Mouse (Mus musculus) layer of hippocampus, adult 18-20 months (tissue): ENCODE measurements at regions not wholly inside any gene's neighbourhood (a gene's known extent, or its start where the extent isn't known, plus 50 kb on each side); places are given as distances from the start of the nearest gene placed in this dataset.
A peak's percentile ranks its signal among the peaks of the same experiment; 100 is the strongest.

Source experiments
- DNase-seq, 2 experiments: peaks; one replicate each; pipeline ENCODE4 v3.0.0; 2022; ENCODE audit warnings: low spot score in 2 of 2

- DNase-seq: no peak
Measured at GRCm38 (mm10) chr3:137482546-137482945, 138.9 kb upstream of the Ddit4l start.

DNA sequence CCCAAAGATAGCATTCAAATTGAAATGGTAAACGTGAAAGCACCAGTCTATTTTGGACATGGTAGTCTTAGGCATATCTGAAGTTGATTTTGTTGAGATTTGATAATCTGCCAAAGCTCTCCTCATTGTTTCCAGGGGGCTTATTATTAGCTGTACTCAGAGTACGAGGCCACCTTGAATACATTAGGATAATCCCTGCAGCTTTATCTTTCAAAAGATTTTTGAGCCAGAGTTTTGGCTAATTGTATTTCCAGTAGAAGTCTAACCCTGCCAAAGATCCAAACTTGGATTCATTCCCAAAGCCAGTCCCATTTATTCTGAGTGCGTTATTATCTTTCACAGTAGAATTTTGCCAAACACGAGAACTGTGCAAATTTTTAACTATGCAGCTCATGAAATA is 138.4 kb upstream of the Ddit4l start:
- DNase-seq: peak; percentile 22 to 60

DNA sequence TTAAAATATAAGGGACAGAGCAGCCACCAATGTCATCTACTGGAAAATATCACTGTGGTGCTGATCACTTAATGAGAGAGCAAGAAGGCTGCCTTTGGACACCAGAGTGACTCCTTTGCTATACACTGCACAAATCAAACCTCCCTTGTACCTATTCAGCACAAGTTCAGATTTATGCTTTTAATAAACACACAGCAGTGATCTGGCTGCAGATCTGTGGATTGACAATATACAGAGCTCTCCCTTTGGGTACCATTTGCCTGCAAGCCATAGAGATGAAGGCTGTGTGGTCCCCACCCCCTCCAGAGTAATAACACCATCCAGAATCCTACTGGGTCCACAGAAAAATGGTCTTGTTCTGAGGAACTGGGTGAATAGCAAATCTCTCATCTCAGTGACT is 131.8 kb upstream of the Ddit4l start:
- DNase-seq: no peak

GRCm38 (mm10) chr3:137491508-137492019 is 129.8 kb upstream of the Ddit4l start:
- DNase-seq: peak in 1 of 2 experiments; percentile 36

DNA sequence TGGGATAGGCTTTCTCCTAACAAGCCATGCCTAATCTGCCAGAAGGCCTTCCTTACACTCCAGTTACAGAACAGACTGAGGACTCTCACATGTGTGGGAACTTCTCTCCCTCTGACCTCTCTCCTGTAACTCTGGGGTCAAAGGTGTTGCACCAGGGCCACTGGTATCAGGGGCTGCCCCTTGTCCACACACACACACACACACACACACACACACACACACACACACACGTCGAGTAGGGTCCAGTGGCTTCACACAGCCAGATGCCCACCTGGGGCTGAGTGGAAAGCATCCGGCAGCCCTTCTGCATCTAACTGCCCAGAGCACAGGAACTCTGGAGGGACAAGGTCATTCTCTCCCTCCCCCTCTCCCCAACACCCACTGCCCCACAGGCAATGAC is 123.1 kb upstream of the Ddit4l start:
- no peak for DNase-seq

GRCm38 (mm10) chr3:137511283-137511682 is 110.1 kb upstream of the Ddit4l start:
- no peak for DNase-seq

DNA sequence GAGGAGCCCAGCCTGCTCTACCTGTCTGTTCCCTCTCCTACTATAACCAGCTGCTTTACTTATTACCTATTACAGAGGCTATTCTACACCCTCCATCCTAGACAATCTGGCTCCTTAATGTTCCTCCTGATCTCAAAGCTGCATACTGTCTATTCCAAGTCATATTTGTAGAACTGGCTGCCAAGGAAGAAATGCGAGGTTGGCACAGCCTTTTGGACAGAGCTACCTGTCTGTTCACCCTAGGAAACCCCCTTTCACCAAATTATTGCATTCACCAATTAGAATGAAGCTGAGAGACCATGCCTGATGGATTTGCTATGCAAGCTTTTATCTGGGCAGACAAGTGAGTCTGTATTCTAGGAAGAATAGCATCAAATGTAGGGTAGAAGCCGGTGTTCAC is 109.0 kb upstream of the Ddit4l start:
- no peak for DNase-seq

DNA sequence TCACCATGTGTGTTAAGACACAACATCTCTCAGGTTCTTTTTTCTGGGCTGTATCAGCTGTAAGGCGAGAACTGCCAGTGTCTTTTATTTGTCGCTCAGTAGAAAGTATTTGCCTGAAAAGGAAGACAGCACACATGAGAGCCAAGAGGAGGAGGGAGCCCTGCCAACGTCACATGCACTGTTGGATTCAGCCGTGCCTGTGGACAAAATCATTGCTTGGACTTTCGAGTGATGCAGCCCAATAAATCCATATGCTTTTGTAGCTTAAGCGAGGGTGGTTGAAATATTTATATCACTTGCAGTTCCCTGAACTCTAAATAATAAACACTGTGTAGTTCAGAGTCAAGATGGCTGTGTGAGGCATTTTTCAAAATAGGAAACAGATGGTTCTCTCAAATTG is 108.4 kb upstream of the Ddit4l start:
- peak; percentile 35 to 71 for DNase-seq

- no peak for DNase-seq
Measured at GRCm38 (mm10) chr3:137514238-137514637, 107.2 kb upstream of the Ddit4l start.

DNA sequence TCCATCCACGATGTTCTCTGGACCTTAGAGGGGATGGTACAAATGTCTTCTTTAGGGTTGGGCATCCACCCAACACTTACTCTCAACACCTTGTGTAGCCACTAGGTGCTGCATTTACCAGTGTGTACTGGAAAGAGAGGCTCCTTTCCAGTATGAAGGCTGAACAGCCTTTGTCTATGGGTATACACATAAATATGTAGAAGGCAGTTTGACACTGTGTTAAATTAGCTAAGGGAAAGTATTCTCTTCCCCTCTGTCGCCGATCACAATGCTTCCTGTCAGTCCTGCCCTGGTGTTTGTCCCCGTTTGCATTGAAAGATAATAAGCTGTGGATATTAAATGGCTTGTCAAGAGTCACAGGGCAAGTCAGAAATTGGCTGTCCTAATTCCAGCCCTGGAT is 104.0 kb upstream of the Ddit4l start:
- DNase-seq: no peak

- DNase-seq: no peak
Measured at GRCm38 (mm10) chr3:137520191-137520590, 101.2 kb upstream of the Ddit4l start.

- DNase-seq: no peak
Measured at GRCm38 (mm10) chr3:137525606-137526575, 95.5 kb upstream of the Ddit4l start.

- no peak for DNase-seq
Measured at GRCm38 (mm10) chr3:137529592-137529960, 91.8 kb upstream of the Ddit4l start.

- peak in 1 of 2 experiments; percentile 57 for DNase-seq
Measured at GRCm38 (mm10) chr3:137529961-137530609, 91.3 kb upstream of the Ddit4l start.

DNA sequence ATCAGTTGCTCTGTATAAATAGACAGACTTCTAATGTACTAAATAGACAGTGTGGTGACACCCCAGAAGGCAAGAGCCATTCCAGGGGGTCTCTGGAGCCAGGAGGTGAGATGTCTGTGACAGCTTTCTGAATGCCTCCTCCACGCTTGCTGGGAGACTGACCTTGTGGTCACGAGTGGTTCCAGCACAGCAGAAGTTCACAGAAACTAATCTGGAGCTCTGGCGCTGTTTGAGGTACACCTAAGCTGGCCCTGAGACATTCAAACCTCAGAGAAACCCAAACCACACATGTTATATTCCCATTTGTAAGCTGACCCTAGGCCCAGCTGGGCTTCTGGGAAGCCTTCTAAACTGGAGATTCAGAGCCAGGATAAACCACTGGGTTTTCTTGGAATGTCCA is 79.7 kb upstream of the Ddit4l start:
- DNase-seq: no peak

GRCm38 (mm10) chr3:137542343-137542742 is 79.1 kb upstream of the Ddit4l start:
- no peak for DNase-seq

GRCm38 (mm10) chr3:137547414-137547877 is 74.0 kb upstream of the Ddit4l start:
- DNase-seq: no peak

- DNase-seq: no peak
Measured at GRCm38 (mm10) chr3:137547938-137548337, 73.5 kb upstream of the Ddit4l start.

DNA sequence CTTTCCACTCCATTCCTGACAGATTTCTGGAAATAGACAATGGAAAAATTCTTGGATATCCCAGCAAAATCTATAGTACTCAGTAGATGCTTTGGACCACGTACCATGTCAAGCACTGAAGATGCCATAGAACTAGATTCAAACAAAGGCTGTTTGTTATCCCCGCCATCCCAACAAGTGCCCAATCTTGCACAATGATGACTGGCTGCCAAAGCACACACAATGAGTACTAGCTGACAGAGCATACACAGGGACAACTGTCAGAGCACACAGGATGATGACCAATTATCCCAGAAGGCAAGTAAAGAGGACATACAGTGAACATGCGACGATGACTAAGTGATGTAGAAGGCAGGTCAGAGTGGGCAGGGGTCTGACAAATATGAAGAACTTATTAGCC is 70.7 kb upstream of the Ddit4l start:
- DNase-seq: no peak

GRCm38 (mm10) chr3:137552472-137553336 is 68.7 kb upstream of the Ddit4l start:
- DNase-seq: no peak

GRCm38 (mm10) chr3:137560851-137561449 is 60.5 kb upstream of the Ddit4l start:
- peak; percentile 77 to 90 for DNase-seq
